Mouse (Mus musculus) midbrain, embryonic 15.5 days (tissue): ENCODE data around the gene Arhgef40. TPM values are rescaled to one million over a fixed set of nuclear protein-coding genes. Genes with fewer than 3 reads are reported as not detected.

Experiments used
- ATAC-seq: fragments of 200-750 bp; cut with Nextera tagmentation; replicated peaks from 2 replicates; pipeline ENCODE4 v1.8.0; 2017; ENCODE audit warnings: moderate TSS enrichment
- H3K27ac ChIP-seq: fragments of 300-500 bp; sonication (generic); 2 replicates; pipeline ENCODE4 v1.5.1; 2015; ENCODE audit warnings: mild to moderate bottlenecking, inconsistent platforms
- H3K27me3 ChIP-seq: fragments of 300-500 bp; sonication (generic); replicated peaks from 2 replicates; pipeline ENCODE4 v1.6.1; 2015; ENCODE audit warnings: inconsistent platforms
- H3K36me3 ChIP-seq: fragments of 300-500 bp; sonication (generic); replicated peaks from 2 replicates; pipeline ENCODE4 v1.6.1; 2015; ENCODE audit warnings: inconsistent platforms
- H3K4me1 ChIP-seq: fragments of 300-500 bp; sonication (generic); 2 replicates; pipeline ENCODE4 v1.6.1; 2015; ENCODE audit warnings: inconsistent platforms
- H3K4me2 ChIP-seq: fragments of 300-500 bp; sonication (generic); 2 replicates; pipeline ENCODE4 v1.6.1; 2015; ENCODE audit warnings: inconsistent platforms, mild to moderate bottlenecking, moderate library complexity
- H3K4me3 ChIP-seq: fragments of 300-500 bp; sonication (generic); 2 replicates; pipeline ENCODE4 v1.5.1; 2015; ENCODE audit warnings: mild to moderate bottlenecking, inconsistent platforms
- H3K9ac ChIP-seq: fragments of 300-500 bp; sonication (generic); 2 replicates; pipeline ENCODE4 v1.6.1; 2015; ENCODE audit warnings: mild to moderate bottlenecking, inconsistent platforms
- H3K9me3 ChIP-seq: fragments of 300-500 bp; sonication (generic); 2 replicates; pipeline ENCODE4 v1.6.1; 2016; ENCODE audit warnings: inconsistent platforms
- WGBS: fragments of 180-500 bp; shearing (Covaris S2); methylation state at CpG from one replicate; pipeline ENCODE4 v1.1.7; 2015; ENCODE audit warnings: mixed read lengths; 5-methylcytosine and 5-hydroxymethylcytosine counted together
- polyA plus RNA-seq: library from polyadenylated mRNA; unstranded; fragments of >200 nt; fragmentation: Nextera tagmentation; extraction: Ambion mirVana; gene quantifications from 2 replicates; pipeline ENCODE4 v1.2.1, GENCODE M21; 2015

The Arhgef40 gene
- polyA plus RNA-seq, 1 experiment from 2014 or later: 90.9 TPM

DNA sequence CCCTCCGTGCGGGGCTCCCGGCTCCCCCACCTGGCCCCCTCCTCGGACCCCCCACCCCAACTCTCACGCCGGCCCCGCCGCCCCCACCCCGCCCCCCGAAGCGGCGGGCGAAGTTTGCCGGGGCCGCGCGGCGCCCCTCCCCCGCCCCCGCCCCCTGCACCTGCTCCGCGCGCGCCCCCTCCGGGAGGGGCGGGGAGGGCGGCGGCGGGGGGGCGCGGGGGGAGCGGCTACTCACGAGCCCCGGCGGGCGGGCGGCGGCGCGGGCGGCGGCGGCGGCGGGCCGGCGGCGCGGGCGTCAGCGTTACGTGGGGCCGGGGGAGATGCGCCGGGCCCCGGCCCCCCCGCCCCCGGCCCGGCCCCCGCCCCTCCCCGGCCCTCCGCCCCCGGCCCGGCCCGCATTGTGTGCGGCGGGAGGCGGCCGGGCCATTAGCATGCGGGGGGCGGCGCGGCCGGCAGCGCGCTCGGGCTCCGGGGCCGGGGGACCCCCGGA lies 29.8 kb downstream of the Arhgef40 start:
- H3K9me3 ChIP-seq: no peaks in the 10 kb centered on the region
- H3K4me2 ChIP-seq: peak overlapping the region; percentile 67
- no peaks in the 10 kb centered on the region for H3K36me3 ChIP-seq
- no peaks in the 10 kb centered on the region for H3K27me3 ChIP-seq
- WGBS: under 1% methylated on average over 17 of the region's 80 CpGs
- H3K4me1 ChIP-seq: peaks cover 75% of the 10 kb centered on the region
- peak overlapping the region; percentile 64 for H3K4me3 ChIP-seq
- no peak for ATAC-seq
- peak overlapping the region; percentile 75 for H3K9ac ChIP-seq
- peak overlapping the region; percentile 98 for H3K27ac ChIP-seq

DNA sequence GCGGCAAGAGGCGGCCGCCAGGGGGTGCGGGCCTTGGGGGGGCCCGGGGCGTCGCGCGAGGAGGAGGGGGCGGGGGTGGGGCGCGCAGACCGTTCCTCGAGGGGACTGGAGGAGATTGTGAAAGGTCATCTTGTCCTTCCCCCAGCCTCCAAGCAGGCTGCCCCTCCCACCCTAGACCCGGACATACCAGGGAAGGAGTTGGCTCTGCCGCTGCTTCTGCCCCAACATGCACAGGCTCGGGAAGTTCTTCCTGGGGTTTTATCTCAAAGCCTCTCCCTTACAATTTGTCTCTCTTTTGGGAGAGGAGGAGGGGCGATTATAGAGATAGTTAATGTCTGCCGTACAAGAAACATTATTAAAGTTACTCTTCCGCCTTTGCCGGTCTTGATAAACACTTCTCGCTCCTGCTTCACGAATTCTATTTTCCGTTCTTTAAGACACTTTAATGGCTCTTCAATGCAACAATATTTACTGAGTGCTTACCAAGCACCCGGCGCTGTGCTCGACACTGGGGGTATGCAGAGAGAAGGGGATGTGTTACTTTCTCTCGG lies 30.3 kb downstream of the Arhgef40 start:
- Histone ChIP-seq H3K27ac (peak overlapping the region; percentile 98), H3K9ac (peak overlapping the region; percentile 75), H3K4me3 (peak overlapping the region; percentile 64), H3K4me2 (peak overlapping the region; percentile 67), H3K36me3 (no peaks in the 10 kb centered on the region), H3K9me3 (no peaks in the 10 kb centered on the region), H3K4me1 (peaks cover 70% of the 10 kb centered on the region), H3K27me3 (no peaks in the 10 kb centered on the region)
- no peak for ATAC-seq
- WGBS: under 1% methylated on average over 14 of the region's 28 CpGs

DNA sequence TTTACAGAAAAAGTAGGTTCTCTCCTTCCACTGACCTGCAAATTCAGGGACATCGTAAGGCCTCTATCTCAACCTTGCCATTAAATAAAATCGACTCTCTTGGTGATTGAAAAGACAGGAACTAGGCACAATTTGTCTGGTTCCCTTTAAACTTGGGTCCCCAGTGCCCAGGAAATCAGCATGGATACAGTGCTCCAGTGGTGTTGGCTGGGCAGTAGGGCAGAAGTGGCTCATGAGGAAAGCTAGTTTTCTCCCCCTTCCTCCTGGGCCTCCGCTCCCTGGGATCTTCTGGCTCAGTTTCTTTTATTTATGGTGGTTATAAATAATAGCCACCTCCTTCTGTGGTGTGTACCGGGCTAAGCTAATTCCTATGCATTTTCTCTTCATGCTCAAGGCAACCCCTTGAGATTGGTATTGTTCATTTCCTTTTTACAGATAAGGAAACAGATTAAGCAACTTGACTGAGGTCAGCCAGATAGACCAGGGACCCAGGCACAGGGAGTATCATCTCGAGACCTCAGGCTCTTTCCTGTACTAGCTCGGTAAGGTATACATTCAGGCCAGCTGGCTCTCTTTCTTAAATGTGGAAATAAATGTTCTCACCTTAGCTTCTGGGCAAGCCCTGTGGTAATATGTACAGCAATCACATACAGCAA lies 31.1 kb downstream of the Arhgef40 start, which contains the start of gene Tmem253:
Gene Tmem253 (plus strand): TSS at position 214 of the 656 bp plus-strand sequence.
- H3K4me1 ChIP-seq: peaks cover 64% of the 10 kb centered on the region
- H3K4me2 ChIP-seq: peak within 1 kb of the TSS; percentile 67
- peak within 1 kb of the TSS; percentile 98 for H3K27ac ChIP-seq
- no peaks in the 10 kb centered on the region for H3K36me3 ChIP-seq
- no peaks in the 10 kb centered on the region for H3K27me3 ChIP-seq
- H3K9ac ChIP-seq: peak within 1 kb of the TSS; percentile 75
- no peaks in the 10 kb centered on the region for H3K9me3 ChIP-seq
- H3K4me3 ChIP-seq: peak within 1 kb of the TSS; percentile 64
- no peak for ATAC-seq
- WGBS: 21% methylated on average over 6 of the region's 6 CpGs

DNA sequence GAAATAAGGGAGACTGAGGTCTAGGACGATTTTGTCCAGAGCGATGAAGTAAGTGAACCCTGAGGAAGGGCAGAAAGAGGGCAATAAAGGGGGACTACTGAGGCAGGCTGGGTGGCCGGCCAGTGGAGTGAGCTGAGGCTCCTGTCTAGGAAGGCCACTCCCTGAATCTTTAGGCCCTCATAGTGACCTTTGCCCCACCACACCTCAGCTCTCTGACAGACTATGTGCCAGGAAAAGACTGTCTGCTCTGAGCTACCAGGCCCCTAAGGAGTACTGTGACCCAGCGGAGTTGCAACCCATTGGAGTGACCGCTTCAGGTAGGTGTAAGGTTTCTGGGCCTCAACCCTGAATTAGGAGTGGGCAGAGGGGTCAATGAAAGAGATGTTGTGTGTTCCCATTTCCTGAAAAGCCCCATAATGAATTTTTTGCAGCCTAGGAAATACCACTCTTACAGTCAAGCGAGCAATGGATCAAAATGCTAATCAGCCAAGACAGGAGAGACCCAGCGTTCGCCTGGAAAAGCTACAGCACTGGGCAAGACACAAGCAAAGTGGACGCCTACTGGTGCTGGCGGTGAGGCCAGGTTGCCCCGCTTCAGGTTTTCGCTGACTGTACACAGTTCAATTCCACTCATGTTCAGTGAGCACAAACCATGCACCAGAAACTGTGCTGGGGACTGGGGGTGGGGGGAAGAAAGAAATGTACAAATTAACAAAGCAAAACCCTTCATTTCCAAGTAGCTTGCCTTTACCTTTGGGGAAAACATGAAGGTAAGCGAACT lies 32.3 kb downstream of the Arhgef40 start:
- H3K9ac ChIP-seq: no peak overlapping the region
- H3K4me1 ChIP-seq: peaks cover 62% of the 10 kb centered on the region
- H3K4me3 ChIP-seq: no peak overlapping the region
- WGBS: 69% methylated on average over 13 of the region's 13 CpGs
- H3K27ac ChIP-seq: no peak overlapping the region
- ATAC-seq: no peak
- H3K4me2 ChIP-seq: no peak overlapping the region
- H3K36me3 ChIP-seq: no peaks in the 10 kb centered on the region
- H3K9me3 ChIP-seq: no peaks in the 10 kb centered on the region
- H3K27me3 ChIP-seq: no peaks in the 10 kb centered on the region

DNA sequence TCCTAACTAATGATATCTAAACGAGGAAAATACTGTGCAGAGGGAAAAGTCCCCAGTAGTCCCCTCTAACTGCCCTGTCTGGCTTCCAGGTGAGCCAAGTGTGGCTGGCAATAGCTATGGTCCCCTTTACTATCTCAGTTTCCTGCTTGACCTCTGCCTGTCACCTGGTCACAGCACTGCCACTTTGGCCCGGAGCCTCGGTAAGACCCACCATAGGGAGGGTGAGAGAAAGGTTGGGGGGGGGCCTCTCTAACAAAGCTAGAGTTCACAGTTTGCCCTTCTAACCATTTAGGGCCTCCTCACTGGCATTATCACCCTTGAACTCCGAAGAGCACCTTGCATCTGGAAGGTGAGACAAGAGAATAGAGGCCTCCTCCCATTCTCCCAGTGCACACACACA lies 33.1 kb downstream of the Arhgef40 start:
- no peak overlapping the region for H3K4me3 ChIP-seq
- no peak overlapping the region for H3K9ac ChIP-seq
- no peak overlapping the region for H3K4me2 ChIP-seq
- no peak for ATAC-seq
- H3K27me3 ChIP-seq: no peaks in the 10 kb centered on the region
- H3K36me3 ChIP-seq: no peaks in the 10 kb centered on the region
- no peak overlapping the region for H3K27ac ChIP-seq
- H3K9me3 ChIP-seq: no peaks in the 10 kb centered on the region
- 85% methylated on average over 4 of the region's 4 CpGs for WGBS
- peaks cover 56% of the 10 kb centered on the region for H3K4me1 ChIP-seq

DNA sequence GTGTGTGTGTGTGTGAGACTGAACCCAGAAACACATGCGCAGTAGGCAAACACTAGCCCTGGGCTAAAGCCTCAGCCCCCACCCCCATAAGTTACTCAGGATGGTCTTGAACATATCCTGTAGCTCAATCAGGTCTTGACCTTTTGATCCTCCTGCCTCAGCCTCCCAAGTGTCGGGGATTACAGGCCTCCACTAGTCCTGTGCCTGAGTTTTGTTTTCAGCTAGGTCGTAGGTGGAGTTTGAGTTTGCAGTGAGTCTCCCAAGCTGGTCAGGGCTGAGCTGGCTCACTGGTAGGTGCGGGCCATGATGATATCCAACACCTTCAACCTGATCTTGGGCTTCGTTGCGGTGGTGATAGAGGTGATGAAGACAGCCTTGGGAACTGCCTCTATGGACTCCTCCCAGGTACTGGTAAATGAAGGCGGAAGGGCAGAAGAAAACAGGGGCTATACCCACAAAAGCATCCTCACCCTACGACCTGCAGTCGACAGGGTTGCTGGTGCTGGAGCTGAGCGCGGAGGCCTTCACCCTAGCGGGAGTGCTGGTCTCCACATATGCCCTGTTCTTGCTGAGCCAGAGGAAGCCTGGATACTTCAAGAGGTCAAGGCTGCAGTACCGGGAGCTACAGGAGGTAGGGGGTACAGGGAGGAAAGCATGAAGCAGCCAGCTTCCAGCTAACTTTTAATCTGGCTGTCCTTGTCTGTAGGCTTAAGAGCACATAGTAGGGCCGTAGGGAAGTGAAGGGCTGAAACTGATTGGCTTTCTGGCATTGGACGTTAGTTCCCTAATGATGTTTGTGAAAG lies 33.9 kb downstream of the Arhgef40 start:
- no peak for ATAC-seq
- H3K9me3 ChIP-seq: no peaks in the 10 kb centered on the region
- H3K4me3 ChIP-seq: peak overlapping the region; percentile 72
- H3K4me2 ChIP-seq: peak overlapping the region; percentile 54
- no peaks in the 10 kb centered on the region for H3K27me3 ChIP-seq
- no peaks in the 10 kb centered on the region for H3K36me3 ChIP-seq
- peak overlapping the region; percentile 98 for H3K27ac ChIP-seq
- peaks cover 55% of the 10 kb centered on the region for H3K4me1 ChIP-seq
- WGBS: 81% methylated on average over 15 of the region's 15 CpGs
- H3K9ac ChIP-seq: peak overlapping the region; percentile 52; the same call in 1 of the 2 replicates

DNA sequence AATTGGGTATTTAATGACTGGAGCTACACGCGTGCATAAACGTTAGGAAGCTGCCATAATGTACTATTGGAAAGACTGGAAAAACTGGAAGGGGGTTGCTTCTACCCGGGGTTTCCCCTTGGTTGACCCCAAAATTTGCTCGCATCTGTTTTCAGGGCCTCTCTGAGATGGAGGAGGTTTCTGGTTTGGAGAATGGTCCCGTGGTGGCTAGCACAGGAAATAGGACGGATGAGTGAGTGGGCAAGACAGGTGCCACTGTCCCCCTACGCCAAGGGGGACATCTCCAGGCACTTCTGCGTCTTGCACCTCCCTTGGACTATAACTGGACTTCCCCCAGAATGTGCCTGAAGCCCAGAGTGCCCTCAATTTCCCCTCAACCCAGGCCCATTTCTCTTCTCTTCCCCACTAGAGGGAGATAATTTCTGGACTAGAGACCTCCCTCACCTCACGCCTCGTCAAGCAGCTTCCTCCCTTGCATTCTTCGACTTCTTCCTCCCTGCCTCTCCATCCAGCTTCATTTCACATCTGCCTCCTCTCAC lies 34.6 kb downstream of the Arhgef40 start:
- H3K36me3 ChIP-seq: no peaks in the 10 kb centered on the region
- peak overlapping the region; percentile 98 for H3K27ac ChIP-seq
- H3K9ac ChIP-seq: peak overlapping the region; percentile 52
- no peaks in the 10 kb centered on the region for H3K27me3 ChIP-seq
- H3K4me2 ChIP-seq: peak overlapping the region; percentile 54
- 29% methylated on average over 12 of the region's 12 CpGs for WGBS
- peaks cover 55% of the 10 kb centered on the region for H3K4me1 ChIP-seq
- peak overlapping the region; percentile 72 for H3K4me3 ChIP-seq
- no peaks in the 10 kb centered on the region for H3K9me3 ChIP-seq
- ATAC-seq: no peak; the same call in 1 of the 2 replicates

DNA sequence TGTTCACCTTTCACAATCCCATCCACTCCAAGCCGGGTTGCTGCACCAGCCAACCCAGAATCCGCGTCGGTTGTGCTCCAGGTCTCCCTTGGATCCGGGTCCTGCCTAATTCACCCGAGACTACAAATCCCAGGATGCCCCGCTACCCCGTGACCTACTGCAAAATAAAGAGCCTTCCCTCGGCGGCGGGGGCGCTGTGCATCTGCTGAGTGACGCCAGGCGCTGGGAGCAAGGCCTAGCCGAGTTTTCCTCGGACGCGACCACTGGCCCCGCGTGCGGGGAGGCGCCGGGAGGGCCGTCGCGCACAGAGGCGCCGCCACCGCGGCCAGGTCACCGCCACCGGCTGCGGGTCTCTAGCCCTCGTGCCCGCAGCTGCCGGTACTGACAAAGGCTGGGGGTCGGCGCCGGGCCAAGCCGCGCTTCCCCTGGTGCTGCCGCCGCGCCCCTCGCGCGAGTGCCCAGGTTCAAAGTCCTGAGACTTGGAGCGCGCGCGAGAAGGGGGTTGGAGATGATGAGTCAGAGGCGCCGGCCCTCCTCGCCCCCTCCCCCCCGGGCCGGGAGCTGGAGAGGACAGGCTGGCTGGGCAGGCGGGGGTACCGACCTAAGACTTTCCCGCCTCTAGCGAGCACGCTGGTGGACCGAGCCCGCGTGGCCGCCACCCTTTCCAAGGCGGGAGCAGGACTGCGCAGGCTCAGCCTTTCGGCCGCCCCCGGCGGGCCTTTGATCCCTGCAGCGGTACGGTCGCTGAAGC lies 35.2 kb downstream of the Arhgef40 start:
- ATAC-seq: peak; percentile 92
- H3K36me3 ChIP-seq: no peaks in the 10 kb centered on the region
- no peaks in the 10 kb centered on the region for H3K9me3 ChIP-seq
- peak overlapping the region; percentile 88 for H3K9ac ChIP-seq
- H3K4me1 ChIP-seq: peaks cover 55% of the 10 kb centered on the region
- under 1% methylated on average over 68 of the region's 74 CpGs for WGBS
- no peaks in the 10 kb centered on the region for H3K27me3 ChIP-seq
- H3K4me2 ChIP-seq: peak overlapping the region; percentile 54
- H3K4me3 ChIP-seq: peak overlapping the region; percentile 72
- peak overlapping the region; percentile 98 for H3K27ac ChIP-seq

DNA sequence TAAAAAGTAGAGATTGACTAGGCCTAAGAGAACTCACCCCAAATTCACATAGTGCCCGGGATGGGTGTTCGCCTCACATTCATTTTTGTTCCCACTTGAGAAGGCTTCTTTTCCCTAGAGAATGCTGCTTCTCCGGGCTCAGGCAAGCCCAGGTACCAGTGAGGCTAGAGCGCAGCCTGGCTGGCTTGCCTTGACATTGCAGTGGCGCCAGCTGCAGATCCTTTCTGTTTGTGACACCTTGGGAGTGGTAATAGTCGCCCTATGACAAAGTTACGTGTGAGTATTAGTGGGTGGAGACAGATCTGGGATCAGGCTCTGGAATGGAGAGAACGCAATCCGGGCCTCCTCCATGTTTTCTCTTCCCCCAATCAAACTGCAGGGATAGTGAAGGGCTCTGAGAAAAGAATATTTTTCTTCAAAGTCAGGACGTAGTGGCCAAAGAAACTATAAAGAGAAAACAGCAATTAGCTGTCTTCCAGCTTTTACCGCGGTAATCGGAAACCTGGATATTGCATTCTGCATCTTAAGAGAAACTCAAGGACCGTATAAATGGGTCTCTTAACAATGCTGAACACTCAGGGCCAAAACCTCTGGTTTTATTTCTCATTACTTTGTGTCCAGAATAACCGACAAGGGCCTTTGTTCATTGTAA lies 36.1 kb downstream of the Arhgef40 start, which contains the start of gene Zfp219:
Gene Zfp219 (minus strand): TSS at position 248 of the 652 bp plus-strand sequence.
- Histone ChIP-seq H3K27me3 (no peaks in the 10 kb centered on the region), H3K9me3 (no peaks in the 10 kb centered on the region), H3K36me3 (no peaks in the 10 kb centered on the region), H3K27ac (peak within 1 kb of the TSS; percentile 98), H3K4me1 (peaks cover 47% of the 10 kb centered on the region), H3K4me3 (peak within 1 kb of the TSS; percentile 72), H3K9ac (peak within 1 kb of the TSS; percentile 88), H3K4me2 (peak within 1 kb of the TSS; percentile 54)
- WGBS: 6% methylated on average over 15 of the region's 15 CpGs
- ATAC-seq: peak; percentile 68

DNA sequence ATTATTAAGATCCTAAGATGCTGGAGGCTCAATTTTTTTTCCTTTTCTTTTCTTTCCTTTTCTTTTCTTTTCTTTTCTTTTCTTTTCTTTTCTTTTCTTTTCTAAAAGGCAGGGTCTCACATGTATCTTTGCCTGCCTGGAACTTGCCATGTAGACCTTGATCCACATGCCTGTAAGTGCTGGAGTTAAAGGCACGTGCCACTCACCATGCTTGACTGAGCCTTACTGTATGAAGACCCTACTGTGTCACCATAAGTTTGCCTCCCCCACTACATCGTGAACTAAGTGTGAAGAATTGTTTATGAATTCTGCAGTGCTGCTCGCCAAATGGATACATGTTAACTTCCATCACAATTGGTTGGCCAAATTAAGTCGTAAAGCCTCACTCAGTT lies 36.6 kb downstream of the Arhgef40 start:
- peak overlapping the region; percentile 88; the same call in 1 of the 2 replicates for H3K9ac ChIP-seq
- H3K9me3 ChIP-seq: no peaks in the 10 kb centered on the region
- no peaks in the 10 kb centered on the region for H3K36me3 ChIP-seq
- H3K27ac ChIP-seq: peak overlapping the region; percentile 98
- H3K4me1 ChIP-seq: peaks cover 41% of the 10 kb centered on the region
- H3K4me3 ChIP-seq: peak overlapping the region; percentile 72; the same call in 1 of the 2 replicates
- H3K4me2 ChIP-seq: peak overlapping the region; percentile 54
- WGBS: 59% methylated on average over 4 of the region's 4 CpGs
- no peaks in the 10 kb centered on the region for H3K27me3 ChIP-seq
- no peak for ATAC-seq
